Mouse (Mus musculus) liver, embryonic 14.5 days (tissue): ENCODE results near the gene Trim9.

Experiments
- CTCF ChIP-seq: IDR thresholded peaks from 2 replicates; pipeline ENCODE4 v1.5.1; 2016; ENCODE audit warnings: antibody characterized with exemption, low read depth, control low read depth
- EP300 ChIP-seq: IDR thresholded peaks from 2 replicates; pipeline ENCODE4 v1.6.1; 2016; ENCODE audit warnings: antibody characterized with exemption, low read depth

DNA sequence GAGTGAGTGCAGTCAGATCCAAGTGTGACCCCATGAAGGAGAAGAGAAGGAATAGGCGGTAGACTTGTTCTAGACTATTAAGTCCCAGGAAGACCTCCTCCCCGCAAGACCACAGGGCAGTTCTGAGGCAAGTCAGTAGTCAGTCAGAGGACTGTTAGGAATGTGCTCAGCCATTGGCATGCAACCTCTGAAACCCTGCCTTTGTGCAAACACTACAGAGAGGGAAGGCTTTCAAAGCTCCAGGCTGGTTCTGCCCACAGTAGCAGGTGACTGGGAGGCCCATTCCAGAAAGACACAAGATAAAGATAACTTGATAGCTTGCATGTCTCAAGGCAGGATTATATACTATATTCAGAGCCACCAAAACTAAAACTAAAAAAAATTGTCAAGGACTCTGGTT, 116.1 kb downstream of the Trim9 start, which contains the start of gene Pygl:
- TF ChIP-seq CTCF = no peak
- TF ChIP-seq EP300 = no peak
